Comparison of ENCODE assay signal across 37 mouse cellular contexts in the genomic region with DNA sequence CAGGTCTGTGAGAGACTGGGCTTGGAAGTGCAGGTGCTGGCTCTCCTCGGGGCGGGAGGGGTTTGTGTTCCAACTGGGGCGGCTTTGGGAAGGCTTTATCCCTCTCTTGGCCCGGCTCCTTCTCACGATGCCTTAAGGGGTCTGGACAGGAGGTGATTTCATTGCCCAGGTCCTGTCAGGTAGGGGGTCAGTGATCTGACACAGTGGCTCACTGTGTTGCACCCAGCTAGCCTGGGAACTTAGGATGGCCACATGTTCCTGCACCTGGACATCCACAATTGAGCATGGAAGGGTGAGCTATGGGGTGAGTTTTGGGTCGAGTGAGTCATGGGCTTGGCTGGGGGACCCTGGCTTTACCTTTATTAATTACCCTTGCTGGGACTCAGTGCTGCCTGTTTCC. TPM values are rescaled to one million over a fixed set of nuclear protein-coding genes. Genes with fewer than 3 reads are reported as not detected.
"Had no signal": no experiment of that assay in that cellular context is flagged by ENCODE, and none has a peak within 500 bp of the region (broad histone marks: within the 10 kb centered on the region; RNA-seq: fewer than 3 reads in every experiment).

No protein-coding gene starts in this region.

- DNase-seq: forebrain, postnatal 0 days; gastrocnemius, postnatal 14 days; gastrocnemius, postnatal 36 days; heart, adult 11 months; heart, adult 2 months; heart, postnatal 14 days; heart, postnatal 36 days; kidney, adult 11 months; kidney, adult 2 months; kidney, adult 9 months; kidney, postnatal 14 days; kidney, postnatal 36 days; layer of hippocampus, adult 9-11 months; layer of hippocampus, postnatal 36 days had no signal

- H3K27me3 ChIP-seq: heart, embryonic 13.5 days; heart, embryonic 15.5 days; hindbrain, embryonic 13.5 days; hindbrain, embryonic 15.5 days; kidney, embryonic 15.5 days; liver, embryonic 12.5 days had no signal

- H3K9me3 ChIP-seq: heart, embryonic 13.5 days; heart, embryonic 15.5 days; hindbrain, embryonic 13.5 days; hindbrain, embryonic 15.5 days; kidney, embryonic 15.5 days; liver, embryonic 12.5 days had no signal

- H3K9ac ChIP-seq: forebrain, postnatal 0 days; heart, embryonic 13.5 days; heart, embryonic 15.5 days; hindbrain, embryonic 13.5 days; hindbrain, embryonic 15.5 days; kidney, embryonic 15.5 days; liver, embryonic 12.5 days had no signal

- H3K4me1 ChIP-seq: heart, embryonic 13.5 days; heart, embryonic 15.5 days; hindbrain, embryonic 15.5 days; kidney, embryonic 15.5 days; liver, embryonic 12.5 days had no signal

- ATAC-seq: forebrain, postnatal 0 days; hindbrain, postnatal 0 days; intestine, embryonic 16.5 days; liver, embryonic 12.5 days had no signal

- H3K4me3 ChIP-seq: heart, adult 2 months; heart, embryonic 13.5 days; heart, embryonic 15.5 days; hindbrain, embryonic 13.5 days; hindbrain, embryonic 15.5 days; kidney, embryonic 15.5 days; liver, embryonic 12.5 days had no signal

- H3K36me3 ChIP-seq: heart, embryonic 13.5 days; heart, embryonic 15.5 days; hindbrain, embryonic 13.5 days; hindbrain, embryonic 15.5 days; kidney, embryonic 15.5 days; liver, embryonic 12.5 days had no signal

- H3K27ac ChIP-seq: heart, adult 2 months; heart, embryonic 13.5 days; heart, embryonic 15.5 days; hindbrain, embryonic 13.5 days; hindbrain, embryonic 15.5 days; hindbrain, postnatal 0 days; kidney, embryonic 15.5 days; kidney, postnatal 0 days; liver, embryonic 12.5 days had no signal

- H3K4me2 ChIP-seq: heart, embryonic 11.5 days; heart, embryonic 13.5 days; heart, embryonic 15.5 days; hindbrain, embryonic 13.5 days; hindbrain, embryonic 15.5 days; kidney, embryonic 15.5 days; liver, embryonic 12.5 days had no signal

RNA-seq across cellular contexts. Expression of gene Myl10, which starts 46.0 kb away (rescaled TPM):
- total RNA-seq: forebrain, postnatal 0 days; heart, adult 2 months; heart, postnatal 14 days; heart, postnatal 36 days; hindbrain, postnatal 0 days; layer of hippocampus, adult 18-20 months; layer of hippocampus, adult 8-10 months; layer of hippocampus, postnatal 14 days; layer of hippocampus, postnatal 36 days; left cerebral cortex, adult 18-20 months; left cerebral cortex, adult 8-10 months; left cerebral cortex, postnatal 10 days; left cerebral cortex, postnatal 25 days; liver, adult 2 months had no signal
- polyA plus RNA-seq: forebrain, postnatal 0 days; heart, adult 2 months; heart, embryonic 11.5 days; heart, embryonic 13.5 days; heart, postnatal 0 days; hindbrain, embryonic 11.5 days; hindbrain, embryonic 13.5 days; hindbrain, embryonic 15.5 days; hindbrain, postnatal 0 days; intestine, embryonic 14.5 days; intestine, embryonic 16.5 days; kidney, adult 2 months; kidney, embryonic 15.5 days; kidney, postnatal 0 days; large intestine, adult 2 months; limb, embryonic 11.5 days; liver, adult 2 months; liver, embryonic 12.5 days had no signal
